Mouse (Mus musculus) megakaryocyte progenitor cell, adult 5-6 weeks (primary cell): ENCODE measurements at regions not wholly inside any gene's neighbourhood (a gene's known extent, or its start where the extent isn't known, plus 50 kb on each side); places are given as distances from the start of the nearest gene placed in this dataset.
"Not testable (repeated sequence)": the region's sequence is repeated elsewhere in the genome, so short reads cannot be mapped to it uniquely, and the experiment has no call there.

ENCODE experiments used
- ATAC-seq: replicated peaks from 2 replicates; pipeline ENCODE4 v1.8.0; 2016; ENCODE audit warnings: mild to moderate bottlenecking, moderate TSS enrichment, inconsistent platforms; ENCODE audit not compliant: poor library complexity

DNA sequence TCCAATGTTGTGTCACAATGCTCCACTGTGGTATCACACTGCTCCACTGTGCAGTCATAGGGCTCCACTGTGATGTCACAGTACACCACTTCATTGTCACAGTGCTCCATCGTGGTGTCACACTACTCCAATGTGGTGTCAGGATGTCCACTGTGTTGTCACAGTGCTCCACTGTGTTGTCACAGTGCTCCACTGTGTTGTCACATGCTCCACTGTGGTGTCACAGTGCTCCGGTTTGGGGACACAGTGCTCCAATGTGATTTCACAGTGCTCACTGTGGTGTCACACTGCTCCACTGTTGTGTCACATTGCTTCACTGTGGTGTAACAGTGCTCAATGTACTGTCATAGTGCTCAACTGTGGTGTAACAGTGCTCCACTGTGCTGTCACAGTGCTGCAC is 108.1 kb upstream of the Scaf8 start:
- ATAC-seq: 0 out of 2 replicates have a peak, but pooled peaks have one; percentile 4

DNA sequence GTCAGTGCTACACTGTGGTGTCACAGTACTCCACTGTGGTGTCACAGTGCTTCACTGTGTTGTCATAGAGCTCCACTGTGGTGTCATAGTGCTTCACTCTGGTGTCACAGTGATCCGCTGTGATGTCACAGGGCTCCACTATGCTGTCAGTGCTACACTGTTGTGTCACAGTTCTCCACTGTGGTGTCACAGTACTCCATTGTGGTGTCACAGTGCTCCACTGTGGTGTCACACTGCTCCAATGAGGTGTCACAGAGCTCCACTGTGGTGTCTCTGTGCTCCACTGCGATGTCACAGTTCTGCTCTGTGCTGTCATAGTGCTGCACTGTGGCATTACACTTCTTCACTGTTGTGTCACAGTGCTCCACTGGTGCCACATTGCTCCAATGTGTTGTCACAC is 107.5 kb upstream of the Scaf8 start:
- peak; percentile 18; the same call in 1 of the 2 replicates for ATAC-seq

GRCm38 (mm10) chr17:3009939-3010338 is 104.8 kb upstream of the Scaf8 start:
- no peak for ATAC-seq

- no peak for ATAC-seq
These were observed 102.7 kb upstream of the Scaf8 start for GRCm38 (mm10) chr17:3012045-3012444.

GRCm38 (mm10) chr17:3019631-3020391 is 95.0 kb upstream of the Scaf8 start:
- ATAC-seq: no peak; the same call in 1 of the 2 replicates

GRCm38 (mm10) chr17:3020406-3020805 is 94.4 kb upstream of the Scaf8 start:
- peak; percentile 24; the same call in 1 of the 2 replicates for ATAC-seq

- no peak for ATAC-seq
These were observed 92.4 kb upstream of the Scaf8 start for GRCm38 (mm10) chr17:3022245-3022935.

GRCm38 (mm10) chr17:3022936-3023247 is 91.9 kb upstream of the Scaf8 start:
- not testable (repeated sequence) for ATAC-seq

- ATAC-seq: no peak
These were observed 91.3 kb upstream of the Scaf8 start for GRCm38 (mm10) chr17:3023426-3023825.

GRCm38 (mm10) chr17:3026859-3027258 is 87.9 kb upstream of the Scaf8 start:
- 0 out of 2 replicates have a peak, but pooled peaks have one; percentile 9 for ATAC-seq

- no peak for ATAC-seq
These were observed 87.4 kb upstream of the Scaf8 start for GRCm38 (mm10) chr17:3027376-3027775.

- ATAC-seq: not testable (repeated sequence)
These were observed 85.0 kb upstream of the Scaf8 start for GRCm38 (mm10) chr17:3029750-3030149.

DNA sequence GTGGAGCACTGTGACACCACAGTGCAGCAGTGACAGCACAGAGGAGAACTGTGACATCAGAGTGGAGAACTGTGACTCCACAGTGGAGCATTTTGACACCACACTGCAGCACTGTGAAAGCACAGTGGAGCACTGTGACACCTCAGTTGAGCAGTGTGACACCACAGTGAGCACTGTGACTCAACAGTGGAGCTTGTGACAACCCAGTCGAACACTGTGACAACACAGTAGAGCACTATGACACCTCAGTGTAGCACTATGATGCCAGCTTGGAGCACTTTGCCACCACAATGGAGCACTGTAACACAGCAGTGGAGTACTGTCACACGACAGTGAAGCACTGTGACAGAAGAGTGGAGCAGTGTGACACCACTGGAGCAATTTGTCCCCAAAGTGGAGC is 79.7 kb upstream of the Scaf8 start:
- no peak for ATAC-seq

DNA sequence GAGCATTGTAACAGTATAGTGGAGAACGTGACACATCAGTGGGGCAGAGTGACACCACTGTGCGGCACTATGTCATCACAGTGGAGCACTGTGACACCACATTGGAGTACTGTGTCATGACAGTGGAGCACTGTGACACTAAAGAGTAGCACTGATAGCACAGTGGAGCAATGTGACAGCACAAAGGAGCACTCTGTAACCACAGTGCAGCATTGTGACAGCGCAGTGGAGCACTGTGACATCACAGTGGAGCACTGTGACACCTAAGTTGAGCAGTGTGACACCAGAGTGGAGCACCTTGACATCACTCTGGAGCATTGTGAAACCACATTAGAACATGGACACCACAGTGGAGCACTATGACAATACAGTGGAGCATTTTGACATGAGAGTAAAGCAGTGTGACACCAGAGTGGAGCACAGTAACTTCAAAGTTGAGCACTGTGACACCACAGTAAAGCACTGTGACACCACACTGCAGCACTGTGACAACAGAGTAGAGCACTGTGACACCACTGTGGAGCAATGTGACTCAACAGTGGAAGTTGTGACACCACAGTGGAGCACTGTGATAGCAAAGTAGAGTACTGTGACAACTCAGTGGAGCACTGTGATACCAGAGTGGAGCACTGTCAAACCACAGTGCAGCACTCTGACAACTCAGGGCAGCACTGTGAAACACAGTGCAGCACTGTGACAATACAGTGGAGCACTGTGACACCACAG is 77.5 kb upstream of the Scaf8 start:
- ATAC-seq: peak; percentile 19; the same call in 1 of the 2 replicates

GRCm38 (mm10) chr17:3038067-3038466 is 76.7 kb upstream of the Scaf8 start:
- no peak for ATAC-seq

GRCm38 (mm10) chr17:3044520-3044919 is 70.3 kb upstream of the Scaf8 start:
- not testable (repeated sequence) for ATAC-seq

DNA sequence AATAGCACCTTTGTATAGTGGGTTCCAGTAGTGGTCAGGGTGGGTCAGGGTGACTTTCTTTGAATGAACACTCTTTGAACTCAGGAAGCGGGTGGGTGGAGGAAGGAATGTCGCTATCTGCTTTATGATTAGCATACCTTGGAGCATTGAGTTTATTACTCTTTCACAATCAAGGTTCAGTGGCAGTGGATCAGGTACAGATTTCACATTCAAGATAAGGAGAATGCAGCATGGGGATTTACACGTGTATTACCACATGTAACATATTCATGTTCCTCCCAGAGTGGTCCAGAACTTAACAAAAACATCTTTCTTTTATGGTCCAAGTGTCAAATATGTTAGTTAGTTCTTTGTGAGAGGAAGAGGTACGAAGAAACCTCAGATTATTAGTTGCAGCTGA is 60.9 kb upstream of the Scaf8 start:
- not testable (repeated sequence) for ATAC-seq

GRCm38 (mm10) chr17:3054848-3055247 is 59.9 kb upstream of the Scaf8 start:
- not testable (repeated sequence) for ATAC-seq

DNA sequence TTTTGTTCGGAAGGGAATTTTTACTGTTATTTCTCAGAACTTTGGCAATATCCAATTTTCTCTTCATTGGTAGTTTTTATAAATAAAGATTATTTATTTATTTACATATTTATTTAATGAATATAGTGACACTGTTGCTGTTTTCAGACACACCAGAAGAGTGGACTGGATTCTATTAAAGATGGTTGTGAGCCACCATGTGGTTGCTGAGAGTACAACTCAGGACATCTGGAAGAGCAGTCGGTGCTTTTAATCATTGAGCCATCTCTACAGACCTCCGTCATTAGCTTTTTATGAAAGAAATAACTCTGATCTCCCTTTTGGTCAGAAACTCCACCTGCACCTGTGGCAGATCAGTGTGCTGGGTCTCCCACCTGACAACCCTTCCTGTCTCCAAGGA is 59.4 kb upstream of the Scaf8 start:
- ATAC-seq: not testable (repeated sequence)

DNA sequence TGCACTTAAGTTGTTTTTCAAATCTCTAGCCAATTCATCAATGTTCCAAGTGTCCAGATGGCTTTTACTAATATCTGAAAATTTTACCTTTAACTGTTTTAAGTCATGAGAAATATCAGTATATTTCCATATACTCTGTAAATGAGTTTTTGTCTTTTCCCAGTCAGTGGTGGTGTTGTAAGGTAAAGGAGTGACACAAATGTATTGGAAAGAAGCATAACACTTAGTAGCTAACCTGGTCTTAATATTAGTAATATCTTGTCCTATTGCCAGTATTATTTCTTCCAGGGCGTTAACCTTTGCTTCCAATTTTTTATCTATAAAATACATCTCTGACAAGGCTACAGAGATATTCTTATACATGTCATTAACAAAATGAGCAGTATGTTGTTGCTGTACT is 51.4 kb upstream of the Scaf8 start:
- ATAC-seq: not testable (repeated sequence)
